Mouse (Mus musculus): ENCODE data around the gene Pdlim7. TPM values are rescaled to one million over a fixed set of nuclear protein-coding genes. Genes with fewer than 3 reads are reported as not detected.

Pdlim7 gene
- polyA plus RNA-seq, 2 experiments = 137 to 162 TPM

DNA sequence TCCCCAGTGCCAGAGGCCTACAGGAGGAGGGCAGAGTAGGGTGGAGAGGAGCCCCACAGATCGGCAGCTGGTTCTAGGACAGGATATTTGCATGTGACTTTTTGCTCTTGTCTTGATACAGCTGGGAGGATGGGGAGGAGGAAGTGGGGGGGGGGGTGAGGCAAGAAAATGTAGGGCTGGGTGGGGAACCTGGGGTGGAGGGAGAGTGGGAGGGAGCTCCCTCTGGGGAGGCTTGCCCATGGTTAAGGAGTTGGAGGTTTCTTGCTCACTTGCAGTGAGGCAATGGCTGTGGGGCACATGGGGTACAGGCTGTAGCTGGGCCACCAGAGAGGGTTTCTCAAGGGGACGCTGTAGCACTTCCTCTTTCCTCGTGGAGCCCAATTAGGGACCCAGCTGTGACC lies 65.9 kb downstream of the Pdlim7 start:
- no peaks in the 10 kb centered on the region for H3K9me3 ChIP-seq (ENCODE audit: control insufficient read depth, low read length)
- no peak for ATAC-seq (ENCODE audit: low FRiP score, low read depth)
- H3K27ac ChIP-seq (replicated peaks; ENCODE audit: low read depth, low read length) = no peak overlapping the region
- no peak overlapping the region for H3K4me3 ChIP-seq (replicated peaks; ENCODE audit: low read length)
- H3K4me1 ChIP-seq (ENCODE audit: control insufficient read depth, insufficient read depth, low read length) = peaks cover 16% of the 10 kb centered on the region
- TF ChIP-seq POLR2A (IDR thresholded peaks at IDR 0.05; ENCODE audit: borderline replicate concordance, extremely low read depth, insufficient read depth, insufficient read length) = no peak
- DNase-seq (ENCODE audit: low spot score) = no peak
- no peak overlapping the region for H3K9ac ChIP-seq (ENCODE audit: low read depth, low read length, severe bottlenecking)
- no peak overlapping the region for H3K4me2 ChIP-seq (replicated peaks; ENCODE audit: low read depth, low read length, severe bottlenecking)
- no peaks in the 10 kb centered on the region for H3K27me3 ChIP-seq (ENCODE audit: control insufficient read depth, insufficient read depth, low read length)
- WGBS = 36% methylated on average over 3 of the region's 3 CpGs
- peaks cover 33% of the 10 kb centered on the region for H3K36me3 ChIP-seq (ENCODE audit: control insufficient read depth, insufficient read depth, low read length)

- 89% methylated on average over 6 of the region's 6 CpGs for WGBS
- ATAC-seq (ENCODE audit: low FRiP score, low read depth) = no peak
Observed at GRCm38 (mm10) chr13:55446483-55447105, 66.9 kb downstream of the Pdlim7 start.

More at GRCm38 (mm10) chr13:55446483-55447105, 66.9 kb downstream of the Pdlim7 start:
- no peak for TF ChIP-seq POLR2A (IDR thresholded peaks at IDR 0.05; ENCODE audit: borderline replicate concordance, extremely low read depth, insufficient read depth, insufficient read length)
- Histone ChIP-seq H3K27ac (replicated peaks; ENCODE audit: low read depth, low read length) (no peak overlapping the region), H3K36me3 (ENCODE audit: control insufficient read depth, insufficient read depth, low read length) (peaks cover 24% of the 10 kb centered on the region), H3K4me3 (replicated peaks; ENCODE audit: low read length) (peak overlapping the region; percentile 70), H3K4me1 (ENCODE audit: control insufficient read depth, insufficient read depth, low read length) (peaks cover 16% of the 10 kb centered on the region), H3K9ac (ENCODE audit: low read depth, low read length, severe bottlenecking) (peak overlapping the region; percentile 86; the same call in 1 of the 2 replicates), H3K27me3 (ENCODE audit: control insufficient read depth, insufficient read depth, low read length) (no peaks in the 10 kb centered on the region), H3K4me2 (replicated peaks; ENCODE audit: low read depth, low read length, severe bottlenecking) (peak overlapping the region; percentile 57), H3K9me3 (ENCODE audit: control insufficient read depth, low read length) (no peaks in the 10 kb centered on the region)
- DNase-seq (ENCODE audit: low spot score) = no peak

Small RNAs within 50 kb of the gene (microRNA-seq; reads per million reads assigned to microRNA genes)
- gene Mir6943 (not detected), gene Mir6944 (17.9 reads per million, percentile 28 among the genes with 10 or more reads in this experiment), gene Mir6945 (1.4 reads per million)

Other genes with a start within 250 kb of the Pdlim7 start
- gene Prelid1, start 193.2 kb downstream of the Pdlim7 start, polyA plus RNA-seq (2012; rRNA removed) = 282 and 315 TPM in 2 replicates
- gene Prelid1, start 193.2 kb downstream of the Pdlim7 start, polyA plus RNA-seq (2014; fragmentation: Nextera tagmentation; extraction: Ambion mirVana) = 450 and 476 TPM in 2 replicates
- 154 and 165 TPM in 2 replicates for gene Rab24, start 191.7 kb downstream of the Pdlim7 start, polyA plus RNA-seq (2012; rRNA removed)
- gene Rab24, start 191.7 kb downstream of the Pdlim7 start, polyA plus RNA-seq (2014; fragmentation: Nextera tagmentation; extraction: Ambion mirVana) = 109 and 116 TPM in 2 replicates
- 59.8 and 67.0 TPM in 2 replicates for gene Mxd3, start 183.9 kb downstream of the Pdlim7 start, polyA plus RNA-seq (2012; rRNA removed)
- gene Mxd3, start 183.9 kb downstream of the Pdlim7 start, polyA plus RNA-seq (2014; fragmentation: Nextera tagmentation; extraction: Ambion mirVana) = 41.4 and 44.1 TPM in 2 replicates
- 84.4 and 101 TPM in 2 replicates for gene Lman2, start 150.9 kb downstream of the Pdlim7 start, polyA plus RNA-seq (2012; rRNA removed)
- 92.9 and 101 TPM in 2 replicates for gene Lman2, start 150.9 kb downstream of the Pdlim7 start, polyA plus RNA-seq (2014; fragmentation: Nextera tagmentation; extraction: Ambion mirVana)
- gene Rgs14, start 143.9 kb downstream of the Pdlim7 start, polyA plus RNA-seq (2012; rRNA removed) = 1.8 and 1.9 TPM in 2 replicates
- 1.3 and 2.4 TPM in 2 replicates for gene Rgs14, start 143.9 kb downstream of the Pdlim7 start, polyA plus RNA-seq (2014; fragmentation: Nextera tagmentation; extraction: Ambion mirVana)
- not detected in 2 replicates for gene Slc34a1, start 115.5 kb downstream of the Pdlim7 start, polyA plus RNA-seq (2012; rRNA removed)
- not detected in 2 replicates for gene Slc34a1, start 115.5 kb downstream of the Pdlim7 start, polyA plus RNA-seq (2014; fragmentation: Nextera tagmentation; extraction: Ambion mirVana)
- 0.52 TPM in 1 of 2 replicates, not detected in the other for gene Pfn3, start 98.4 kb downstream of the Pdlim7 start, polyA plus RNA-seq (2012; rRNA removed)
- not detected in 2 replicates for gene Pfn3, start 98.4 kb downstream of the Pdlim7 start, polyA plus RNA-seq (2014; fragmentation: Nextera tagmentation; extraction: Ambion mirVana)
- 0.09 and 0.11 TPM in 2 replicates for gene F12, start 86.9 kb downstream of the Pdlim7 start, polyA plus RNA-seq (2012; rRNA removed)
- not detected in 2 replicates for gene F12, start 86.9 kb downstream of the Pdlim7 start, polyA plus RNA-seq (2014; fragmentation: Nextera tagmentation; extraction: Ambion mirVana)
- gene Grk6, start 68.6 kb downstream of the Pdlim7 start, polyA plus RNA-seq (2012; rRNA removed) = 81.4 and 92.8 TPM in 2 replicates
- 51.7 and 57.5 TPM in 2 replicates for gene Grk6, start 68.6 kb downstream of the Pdlim7 start, polyA plus RNA-seq (2014; fragmentation: Nextera tagmentation; extraction: Ambion mirVana)
- 18.6 and 28.4 TPM in 2 replicates for gene Prr7, start 49.4 kb downstream of the Pdlim7 start, polyA plus RNA-seq (2012; rRNA removed)
- gene Prr7, start 49.4 kb downstream of the Pdlim7 start, polyA plus RNA-seq (2014; fragmentation: Nextera tagmentation; extraction: Ambion mirVana) = 1.4 and 2.3 TPM in 2 replicates
- gene Dbn1, start 25.6 kb downstream of the Pdlim7 start, polyA plus RNA-seq (2012; rRNA removed) = 266 and 303 TPM in 2 replicates
- 153 and 178 TPM in 2 replicates for gene Dbn1, start 25.6 kb downstream of the Pdlim7 start, polyA plus RNA-seq (2014; fragmentation: Nextera tagmentation; extraction: Ambion mirVana)
- gene Dok3, start 15.6 kb upstream of the Pdlim7 start, polyA plus RNA-seq (2012; rRNA removed) = 9.1 and 9.8 TPM in 2 replicates
- gene Dok3, start 15.6 kb upstream of the Pdlim7 start, polyA plus RNA-seq (2014; fragmentation: Nextera tagmentation; extraction: Ambion mirVana) = 2.4 and 4.4 TPM in 2 replicates
- 89.3 and 92.6 TPM in 2 replicates for gene Ddx41, start 23.0 kb upstream of the Pdlim7 start, polyA plus RNA-seq (2012; rRNA removed)
- 59.9 and 61.6 TPM in 2 replicates for gene Ddx41, start 23.0 kb upstream of the Pdlim7 start, polyA plus RNA-seq (2014; fragmentation: Nextera tagmentation; extraction: Ambion mirVana)
- gene Fam193b, start 57.4 kb upstream of the Pdlim7 start, polyA plus RNA-seq (2012; rRNA removed) = 140 and 159 TPM in 2 replicates
- gene Fam193b, start 57.4 kb upstream of the Pdlim7 start, polyA plus RNA-seq (2014; fragmentation: Nextera tagmentation; extraction: Ambion mirVana) = 35.9 and 40.7 TPM in 2 replicates
- 182 and 228 TPM in 2 replicates for gene Tmed9, start 60.1 kb upstream of the Pdlim7 start, polyA plus RNA-seq (2012; rRNA removed)
- 78.6 and 83.0 TPM in 2 replicates for gene Tmed9, start 60.1 kb upstream of the Pdlim7 start, polyA plus RNA-seq (2014; fragmentation: Nextera tagmentation; extraction: Ambion mirVana)
- gene B4galt7, start 86.2 kb upstream of the Pdlim7 start, polyA plus RNA-seq (2012; rRNA removed) = 39.3 and 53.0 TPM in 2 replicates
- 10.1 and 12.5 TPM in 2 replicates for gene B4galt7, start 86.2 kb upstream of the Pdlim7 start, polyA plus RNA-seq (2014; fragmentation: Nextera tagmentation; extraction: Ambion mirVana)
- 55.3 and 60.7 TPM in 2 replicates for gene Caml, start 109.3 kb upstream of the Pdlim7 start, polyA plus RNA-seq (2012; rRNA removed)
- 59.4 and 60.4 TPM in 2 replicates for gene Caml, start 109.3 kb upstream of the Pdlim7 start, polyA plus RNA-seq (2014; fragmentation: Nextera tagmentation; extraction: Ambion mirVana)
- 36.5 and 48.7 TPM in 2 replicates for gene Ddx46, start 121.4 kb upstream of the Pdlim7 start, polyA plus RNA-seq (2012; rRNA removed)
- gene Ddx46, start 121.4 kb upstream of the Pdlim7 start, polyA plus RNA-seq (2014; fragmentation: Nextera tagmentation; extraction: Ambion mirVana) = 33.0 and 36.0 TPM in 2 replicates
- gene B230219D22Rik, start 179.4 kb upstream of the Pdlim7 start, polyA plus RNA-seq (2012; rRNA removed) = 75.9 and 87.5 TPM in 2 replicates
- 60.7 and 67.8 TPM in 2 replicates for gene B230219D22Rik, start 179.4 kb upstream of the Pdlim7 start, polyA plus RNA-seq (2014; fragmentation: Nextera tagmentation; extraction: Ambion mirVana)
- gene Txndc15, start 201.0 kb upstream of the Pdlim7 start, polyA plus RNA-seq (2012; rRNA removed) = 61.8 and 64.4 TPM in 2 replicates
- gene Txndc15, start 201.0 kb upstream of the Pdlim7 start, polyA plus RNA-seq (2014; fragmentation: Nextera tagmentation; extraction: Ambion mirVana) = 104 and 109 TPM in 2 replicates
- gene Pcbd2, start 213.7 kb upstream of the Pdlim7 start, polyA plus RNA-seq (2012; rRNA removed) = 24.3 and 41.7 TPM in 2 replicates
- gene Pcbd2, start 213.7 kb upstream of the Pdlim7 start, polyA plus RNA-seq (2014; fragmentation: Nextera tagmentation; extraction: Ambion mirVana) = 40.9 and 46.2 TPM in 2 replicates

Data from limb, embryonic 14.5 days (tissue).